Mouse (Mus musculus): ENCODE data around the gene Cst3.

Gene Cst3

DNA sequence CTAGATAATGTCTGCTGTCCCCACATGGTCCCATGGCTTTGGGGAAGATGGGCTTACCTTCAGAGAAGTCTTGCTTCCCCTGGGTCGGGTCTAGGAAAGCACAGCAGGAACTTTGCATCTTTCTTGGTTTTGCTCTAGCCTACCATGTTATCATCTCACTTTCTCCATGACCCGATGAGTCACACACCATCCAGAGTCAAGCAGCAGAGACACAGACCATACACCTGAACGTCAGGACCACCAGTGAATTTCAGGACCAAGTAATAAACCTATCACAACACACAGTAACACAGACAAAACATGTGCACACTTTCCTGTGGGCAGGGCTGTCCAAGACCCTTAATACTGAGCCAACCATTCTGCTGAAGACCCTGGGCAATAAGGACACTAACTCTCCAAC, 5.0 kb downstream of the Cst3 start:
- POLR2A ChIA-PET: interaction anchor here in 3 of 4 experiments (0.7 to 2.9 kb wide), 6 partner anchors 9 to 583 kb away, joined by 3 to 12 read pairs (median 6); no protein-coding TSS in a partner anchor
- CTCF ChIA-PET: no interaction called here

DNA sequence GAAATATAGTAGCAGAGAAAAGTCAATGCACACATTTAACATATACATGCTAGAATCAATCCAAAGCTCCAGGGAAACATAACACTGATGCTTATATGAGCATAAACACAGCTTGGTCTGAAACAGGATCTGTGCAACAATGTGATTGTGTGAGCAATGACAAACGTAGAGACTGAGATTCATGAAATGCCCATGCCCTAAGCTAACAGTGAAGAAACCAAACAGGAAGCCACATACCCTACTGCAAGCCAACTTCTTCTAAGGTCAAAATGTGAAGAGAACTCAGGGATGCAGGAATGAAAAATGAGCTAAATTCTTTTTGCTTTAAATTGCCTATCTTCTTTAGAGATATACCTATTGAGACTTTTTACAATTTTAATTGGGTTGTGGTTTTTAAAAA, 6.5 kb downstream of the Cst3 start:
- POLR2A ChIA-PET: interaction anchor here in 1 of 4 experiments (1.3 to 2.9 kb wide), 3 partner anchors 10 to 16 kb away, joined by 4 to 12 read pairs (median 5); no protein-coding TSS in a partner anchor
- CTCF ChIA-PET: no interaction called here

- ChIA-PET CTCF (interaction anchor here in 2 of 4 experiments (0.6 to 0.8 kb wide), 3 partner anchors 36 to 186 kb away, joined by 3 to 5 read pairs (median 4); no protein-coding TSS in a partner anchor), POLR2A (interaction anchor here in 3 of 4 experiments (0.8 to 2.4 kb wide), 4 partner anchors 8 to 10 kb away, joined by 3 to 9 read pairs (median 4); partner anchors contain the start of gene Cst3 (in 1 of the 3))
These were observed 10.5 kb downstream of the Cst3 start, which contains the start of gene 9230104L09Rik for GRCm38 (mm10) chr2:148864966-148865365. Gene 9230104L09Rik, minus strand, starts transcription at chr2:148865038.

DNA sequence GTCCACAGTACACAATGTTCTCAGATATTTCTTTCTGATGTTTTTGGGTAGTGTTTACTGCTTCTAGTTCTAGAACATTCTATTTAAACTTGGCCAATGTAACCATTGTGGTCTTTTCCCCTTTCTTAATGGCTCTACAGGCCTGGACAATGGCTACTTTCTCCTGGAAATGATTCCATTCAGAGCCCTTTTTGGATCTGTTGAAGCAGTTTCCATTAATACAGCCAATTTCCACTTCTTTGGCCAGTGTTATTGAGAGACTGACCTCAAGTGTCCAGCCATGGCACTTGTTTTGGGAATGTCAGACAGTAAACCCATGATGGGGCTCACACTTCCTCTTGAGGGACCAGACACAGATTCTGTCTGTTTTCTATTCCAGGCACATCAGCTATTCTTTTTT, 13.8 kb downstream of the Cst3 start:
- POLR2A ChIA-PET: interaction anchor here in 1 of 4 experiments (1.0 to 1.4 kb wide), 2 partner anchors 12 to 13 kb away, joined by 3 to 6 read pairs; partner anchors contain the start of gene Cst3
- CTCF ChIA-PET: no interaction called here

- CTCF ChIA-PET: interaction anchor here in 2 of 4 experiments (0.6 to 0.7 kb wide), 2 partner anchors 10 to 751 kb away, joined by 3 read pairs; no protein-coding TSS in a partner anchor
- POLR2A ChIA-PET: interaction anchor here in 2 of 4 experiments (0.8 to 1.6 kb wide), 3 partner anchors 13 to 31 kb away, joined by 3 to 7 read pairs (median 3); partner anchors contain the start of gene Cst3 (in 1 of the 2)
These were observed 14.5 kb downstream of the Cst3 start for GRCm38 (mm10) chr2:148860993-148861392.

DNA sequence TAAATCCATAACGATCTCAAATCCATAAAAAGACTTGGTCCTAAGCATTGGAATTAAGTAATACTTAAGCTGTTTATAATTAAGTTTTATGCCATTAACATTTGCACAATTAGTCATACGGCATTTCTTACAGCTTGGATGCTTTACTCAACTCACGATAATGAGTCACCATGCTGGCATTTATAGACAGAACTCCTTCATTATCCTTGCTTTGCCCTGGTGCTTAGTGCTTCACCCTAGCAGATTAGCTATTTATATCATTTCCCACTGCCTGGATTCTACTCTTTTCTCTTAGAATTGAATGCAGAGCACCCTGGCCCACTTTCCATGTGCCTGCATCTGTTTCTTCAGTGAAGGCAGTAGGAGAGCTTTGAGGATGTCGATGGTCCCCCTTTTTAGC, 18.0 kb downstream of the Cst3 start:
- ChIA-PET POLR2A (interaction anchor here in 2 of 4 experiments (0.6 to 1.9 kb wide), 4 partner anchors 17 to 880 kb away, joined by 3 to 9 read pairs (median 6); partner anchors contain the start of gene Cst3 (in 2 of the 2)), CTCF (interaction anchor here in 3 of 4 experiments (1.3 to 2.6 kb wide), 3 partner anchors 44 to 45 kb away, joined by 3 to 15 read pairs (median 6); no protein-coding TSS in a partner anchor)

DNA sequence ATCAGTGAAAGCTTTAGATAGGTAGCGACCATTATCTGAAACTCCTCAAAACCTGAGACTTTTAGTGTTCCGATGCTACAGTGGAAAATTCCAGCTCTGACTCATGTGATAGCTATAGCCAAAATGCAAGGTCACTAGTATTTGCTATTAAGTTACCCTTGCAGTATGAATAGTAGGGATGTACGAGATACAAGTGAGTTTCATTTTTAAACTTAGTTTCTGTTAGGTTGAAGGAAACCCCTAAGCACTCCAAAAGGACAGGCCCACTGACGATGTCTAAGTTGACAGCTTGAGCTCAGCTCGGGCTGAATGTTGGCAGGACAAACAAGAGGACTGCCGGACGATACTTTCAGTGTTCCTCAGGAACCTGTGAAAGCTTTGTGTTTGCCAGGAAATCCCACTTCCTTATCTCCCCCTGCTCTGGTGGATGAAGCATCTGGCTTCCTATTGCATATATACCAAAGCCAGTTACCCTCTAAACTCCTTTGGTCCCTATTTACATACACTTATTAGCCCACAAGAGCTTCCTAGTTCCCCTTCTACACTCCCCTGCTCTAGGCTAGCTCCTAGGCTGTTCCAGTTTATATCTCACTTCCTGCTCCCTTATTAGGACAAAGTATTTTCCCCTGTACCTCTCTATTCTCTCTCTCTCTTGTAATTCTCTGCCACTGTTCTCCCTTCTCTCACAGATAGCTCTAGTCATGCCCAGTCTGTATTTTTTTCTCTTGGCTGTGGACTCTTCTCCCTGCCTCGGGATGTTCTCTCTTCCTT, 18.7 kb downstream of the Cst3 start:
- CTCF ChIA-PET: interaction anchor here in 3 of 4 experiments (0.8 to 2.6 kb wide), 3 partner anchors 45 to 46 kb away, joined by 3 to 15 read pairs (median 4); no protein-coding TSS in a partner anchor
- POLR2A ChIA-PET: interaction anchor here in 2 of 4 experiments (0.5 to 1.9 kb wide), 6 partner anchors 7 to 178 kb away, joined by 3 to 9 read pairs (median 4); partner anchors contain the start of genes Cst3 (in 2 of the 2) and 9230104L09Rik (in 1 of the 2)

DNA sequence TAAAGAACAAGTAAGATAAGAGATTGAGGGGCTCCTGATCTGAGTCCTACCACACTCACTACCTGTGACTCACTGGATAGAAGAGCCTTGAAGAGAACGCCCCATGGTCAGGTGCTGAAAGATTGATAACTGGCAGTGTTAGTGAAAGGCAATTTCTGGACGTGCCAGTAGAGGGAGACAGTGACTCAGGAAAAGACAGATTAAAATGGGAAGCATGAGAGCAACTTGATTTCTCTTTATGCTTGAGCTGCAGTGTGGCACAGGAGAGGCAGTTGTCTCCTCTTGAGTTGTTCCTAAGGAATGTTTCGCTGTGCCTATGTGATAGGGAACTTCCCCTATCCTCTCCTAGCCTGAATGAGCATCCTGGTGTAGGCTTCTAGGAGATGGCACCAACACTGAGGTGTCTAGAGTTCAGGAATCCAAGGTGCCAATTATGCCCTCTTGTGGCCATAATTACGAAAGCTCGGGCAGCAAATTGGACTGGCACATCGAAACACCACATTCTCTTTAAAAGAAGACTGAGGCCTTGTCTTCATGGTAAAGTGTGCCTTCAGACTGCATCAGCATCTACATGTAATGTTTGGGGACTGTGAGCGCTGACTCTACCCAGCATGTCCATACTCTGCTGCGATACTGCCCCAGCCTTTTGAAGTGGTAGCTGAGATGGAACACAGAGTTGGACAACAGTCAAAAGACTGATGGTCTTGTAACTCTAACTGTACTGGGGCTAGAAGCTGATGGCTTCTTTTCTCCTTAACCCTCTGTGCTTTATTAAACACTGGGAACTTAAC, 24.2 kb downstream of the Cst3 start:
- CTCF ChIA-PET: interaction anchor here (0.6 to 5.2 kb wide), 43 partner anchors 9 to 729 kb away, joined by 3 to 136 read pairs (median 4); partner anchors contain the start of genes Cst3 (in 4 of the 4), Gzf1 (in 1 of the 4) and Napb (in 1 of the 4)
- POLR2A ChIA-PET: interaction anchor here (0.8 to 3.3 kb wide), 10 partner anchors 23 to 171 kb away, joined by 3 to 28 read pairs (median 8); partner anchors contain the start of genes Cst3 (in 4 of the 4) and Gzf1 (in 1 of the 4)

- CTCF ChIA-PET: interaction anchor here in 2 of 4 experiments (1.0 kb wide), 2 partner anchors 12 kb away, joined by 3 read pairs; no protein-coding TSS in a partner anchor
- POLR2A ChIA-PET: no interaction called here
These were observed 36.3 kb downstream of the Cst3 start for GRCm38 (mm10) chr2:148839224-148839623.

DNA sequence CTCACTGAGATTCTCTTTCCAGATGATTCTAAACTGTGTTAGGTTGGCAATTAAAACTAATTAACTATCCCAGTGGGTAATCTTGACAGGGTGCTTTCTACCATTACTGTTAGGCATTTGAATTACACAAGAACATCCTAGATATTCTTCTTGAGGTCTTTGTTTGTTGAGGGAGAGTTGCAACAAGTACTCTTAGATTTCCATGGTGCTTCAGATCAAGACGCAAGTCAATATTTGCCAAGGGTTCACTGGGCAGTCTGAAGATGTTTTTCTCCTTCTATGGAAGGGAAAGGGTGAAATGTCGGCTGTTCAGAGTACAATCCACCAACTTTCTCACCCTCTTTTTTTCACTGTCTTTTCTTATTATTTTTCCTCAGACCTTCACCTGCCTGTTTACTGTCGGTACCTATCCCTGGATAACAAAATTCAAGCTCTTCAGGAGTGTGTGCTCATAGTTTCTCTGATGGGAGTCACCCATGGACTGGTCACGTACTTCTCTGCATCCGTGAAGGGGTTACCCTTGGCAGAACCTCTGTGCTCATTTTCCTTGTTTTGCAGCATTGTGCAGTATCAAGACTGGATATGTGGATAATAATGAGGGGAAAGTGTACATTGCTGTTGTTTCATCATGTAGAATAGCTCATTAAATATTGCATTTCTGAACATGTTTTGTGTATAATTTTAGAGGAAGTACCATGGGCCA, 37.3 kb downstream of the Cst3 start:
- CTCF ChIA-PET: no interaction called here

GRCm38 (mm10) chr2:148834912-148835311, 40.6 kb downstream of the Cst3 start, which contains the start of gene Cst9:
Gene Cst9, plus strand, starts transcription at chr2:148835147.
- ChIA-PET POLR2A (no interaction called here), CTCF (interaction anchor here in 1 of 4 experiments (0.9 kb wide), 1 partner anchor 68 kb away, joined by 3 read pairs; no protein-coding TSS in a partner anchor)

More for the DNA sequence above, 37.3 kb downstream of the Cst3 start:
- POLR2A ChIA-PET: no interaction called here

- ChIA-PET CTCF (no interaction called here), POLR2A (interaction anchor here in 1 of 4 experiments (1.3 kb wide), 1 partner anchor 58 kb away, joined by 3 read pairs; no protein-coding TSS in a partner anchor)
These were observed 49.5 kb downstream of the Cst3 start for GRCm38 (mm10) chr2:148825986-148826385.
